Mouse (Mus musculus): ENCODE data around the gene 4930556J24Rik.
"Not testable (repeated sequence)": the region's sequence is repeated elsewhere in the genome, so short reads cannot be mapped to it uniquely, and the experiment has no call there.

The 4930556J24Rik gene

GRCm38 (mm10) chr11:3976678-3977077 lies at the start of gene 4930556J24Rik:
Gene 4930556J24Rik (minus strand): TSS chr11:3976778.
- DNase-seq (ENCODE audit: low spot score in 2 of 2), result no peak

GRCm38 (mm10) chr11:4023321-4023720 lies 46.7 kb upstream of the 4930556J24Rik start:
- DNase-seq (ENCODE audit: low spot score in 2 of 2), result no peak

- not testable (repeated sequence) for DNase-seq (ENCODE audit: low spot score in 2 of 2)
Observed at GRCm38 (mm10) chr11:4022111-4022510, 45.5 kb upstream of the 4930556J24Rik start.

- not testable (repeated sequence) for DNase-seq (ENCODE audit: low spot score in 2 of 2)
Observed at GRCm38 (mm10) chr11:4015796-4016195, 39.2 kb upstream of the 4930556J24Rik start.

GRCm38 (mm10) chr11:4012616-4013015 lies 36.0 kb upstream of the 4930556J24Rik start:
- no peak for DNase-seq (ENCODE audit: low spot score in 2 of 2)

- no peak for DNase-seq (ENCODE audit: low spot score in 2 of 2)
Observed at GRCm38 (mm10) chr11:4006462-4006861, 29.9 kb upstream of the 4930556J24Rik start.

- no peak for DNase-seq (ENCODE audit: low spot score in 2 of 2)
Observed at GRCm38 (mm10) chr11:4005220-4005805, 28.7 kb upstream of the 4930556J24Rik start.

- peak; percentile 53 to 59 for DNase-seq (ENCODE audit: low spot score in 2 of 2)
Observed at GRCm38 (mm10) chr11:4001603-4002002, 25.0 kb upstream of the 4930556J24Rik start.

GRCm38 (mm10) chr11:3999547-3999946 lies 23.0 kb upstream of the 4930556J24Rik start:
- no peak for DNase-seq (ENCODE audit: low spot score in 2 of 2)

- no peak for DNase-seq (ENCODE audit: low spot score in 2 of 2)
Observed at GRCm38 (mm10) chr11:3997978-3998720, 21.6 kb upstream of the 4930556J24Rik start.

GRCm38 (mm10) chr11:3996840-3997239 lies 20.3 kb upstream of the 4930556J24Rik start:
- DNase-seq (ENCODE audit: low spot score in 2 of 2), result no peak

GRCm38 (mm10) chr11:3995511-3995910 lies 18.9 kb upstream of the 4930556J24Rik start:
- no peak for DNase-seq (ENCODE audit: low spot score in 2 of 2)

GRCm38 (mm10) chr11:3993914-3994313 lies 17.3 kb upstream of the 4930556J24Rik start:
- DNase-seq (ENCODE audit: low spot score in 2 of 2), result no peak

- no peak for DNase-seq (ENCODE audit: low spot score in 2 of 2)
Observed at GRCm38 (mm10) chr11:3993132-3993531, 16.6 kb upstream of the 4930556J24Rik start.

- DNase-seq (ENCODE audit: low spot score in 2 of 2), result no peak
Observed at GRCm38 (mm10) chr11:3989748-3990147, 13.2 kb upstream of the 4930556J24Rik start.

- DNase-seq (ENCODE audit: low spot score in 2 of 2), result no peak
Observed at GRCm38 (mm10) chr11:3983863-3984745, 7.5 kb upstream of the 4930556J24Rik start.

GRCm38 (mm10) chr11:3983291-3983862 lies 6.8 kb upstream of the 4930556J24Rik start, which contains the start of gene Gal3st1:
Gene Gal3st1 (plus strand): TSS chr11:3983636.
- DNase-seq (ENCODE audit: low spot score in 2 of 2), result no peak

GRCm38 (mm10) chr11:3982275-3983209 lies 6.0 kb upstream of the 4930556J24Rik start:
- DNase-seq (ENCODE audit: low spot score in 2 of 2), result no peak

GRCm38 (mm10) chr11:3981536-3981935 lies 5.0 kb upstream of the 4930556J24Rik start:
- no peak for DNase-seq (ENCODE audit: low spot score in 2 of 2)

GRCm38 (mm10) chr11:3978421-3978820 lies 1.8 kb upstream of the 4930556J24Rik start:
- no peak for DNase-seq (ENCODE audit: low spot score in 2 of 2)

- DNase-seq (ENCODE audit: low spot score in 2 of 2), result no peak
Observed at GRCm38 (mm10) chr11:3974311-3974710, 2.3 kb downstream of the 4930556J24Rik start.
